Mouse (Mus musculus) midbrain, embryonic 14.5 days (tissue): ENCODE measurements around the gene Csnk2a2. TPM values are rescaled to one million over a fixed set of nuclear protein-coding genes. Genes with fewer than 3 reads are reported as not detected.
A peak's percentile ranks its signal among the peaks of the same experiment; 100 is the strongest.

Experiments used
- ATAC-seq: fragments of 200-750 bp; cut with Nextera tagmentation; 2 replicates; pipeline ENCODE4 v1.8.0; 2017; ENCODE audit warnings: moderate number of reproducible peaks, moderate library complexity; ENCODE audit not compliant: low FRiP score, low TSS enrichment
- DNase-seq: peaks from one replicate; pipeline ENCODE4 v3.0.0-alpha.2; 2015
- H3K27ac ChIP-seq: fragments of 300-500 bp; sonication (generic); replicated peaks from 2 replicates; pipeline ENCODE4 v1.5.1; 2014; ENCODE audit warnings: mild to moderate bottlenecking, low read depth, low read length, moderate library complexity
- H3K27me3 ChIP-seq: fragments of 300-500 bp; sonication (generic); 2 replicates; pipeline ENCODE4 v1.6.1; 2014; ENCODE audit warnings: low read length, control low read depth, mixed read lengths; ENCODE audit not compliant: control insufficient read depth, insufficient read depth
- H3K36me3 ChIP-seq: fragments of 300-500 bp; sonication (generic); 2 replicates; pipeline ENCODE4 v1.6.1; 2014; ENCODE audit warnings: low read length, control low read depth; ENCODE audit not compliant: control insufficient read depth, insufficient read depth
- H3K4me1 ChIP-seq: fragments of 300-500 bp; sonication (generic); 2 replicates; pipeline ENCODE4 v1.6.1; 2014; ENCODE audit warnings: mild to moderate bottlenecking, antibody characterized with exemption, low read length, control low read depth; ENCODE audit not compliant: control insufficient read depth, insufficient read depth
- H3K4me2 ChIP-seq: fragments of 300-500 bp; sonication (generic); 2 replicates; pipeline ENCODE4 v1.6.1; 2014; ENCODE audit warnings: mild to moderate bottlenecking, low read length, moderate library complexity
- H3K4me3 ChIP-seq: fragments of 300-500 bp; sonication (generic); replicated peaks from 2 replicates; pipeline ENCODE4 v1.5.1; 2014; ENCODE audit warnings: low read depth, low read length
- H3K9ac ChIP-seq: fragments of 300-500 bp; sonication (generic); replicated peaks from 2 replicates; pipeline ENCODE4 v1.6.1; 2014; ENCODE audit warnings: mild to moderate bottlenecking, low read length, moderate library complexity
- H3K9me3 ChIP-seq: fragments of 300-500 bp; sonication (generic); 2 replicates; pipeline ENCODE4 v1.6.1; 2016; ENCODE audit warnings: low read length, control low read depth, mixed read lengths; ENCODE audit not compliant: control insufficient read depth
- WGBS: fragments of 180-500 bp; shearing (Covaris S2); extraction: QIAGEN DNeasy Blood & Tissue Kit; methylation state at CpG from one replicate; pipeline ENCODE4 v1.1.7; 2014; 5-methylcytosine and 5-hydroxymethylcytosine counted together
- polyA plus RNA-seq: library from polyadenylated mRNA; unstranded; fragments of >200 nt; fragmentation: Nextera tagmentation; extraction: Ambion mirVana; gene quantifications from 2 replicates; pipeline ENCODE4 v1.2.1, GENCODE M21; 2014

Csnk2a2 gene
- polyA plus RNA-seq, 1 experiment from 2014 or later, result 18.8 TPM

DNA sequence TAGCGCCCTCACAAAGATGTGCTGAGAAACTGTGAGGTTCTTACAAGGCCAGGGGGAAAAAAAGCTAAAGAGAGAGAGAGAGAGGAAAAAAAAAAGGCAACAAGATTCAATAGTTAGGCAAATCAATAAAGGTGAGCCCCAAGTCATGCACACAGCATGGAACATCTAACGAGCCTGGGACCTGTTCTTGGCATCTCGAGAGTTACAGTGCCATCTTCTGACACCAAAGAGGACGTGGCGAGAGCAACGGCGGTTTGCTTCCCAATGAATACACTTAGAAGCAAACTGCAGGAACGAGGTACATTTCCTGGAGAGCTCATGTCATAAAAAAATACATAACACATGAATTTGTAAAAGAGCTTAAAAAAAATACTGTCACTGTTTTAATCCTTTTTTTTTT, 37.3 kb downstream of the Csnk2a2 start:
- DNase-seq, result peak; percentile 64
- ATAC-seq, result no peak
- no peaks in the 10 kb centered on the region for H3K4me1 ChIP-seq
- H3K4me2 ChIP-seq, result no peak overlapping the region
- H3K36me3 ChIP-seq, result peaks cover 91% of the 10 kb centered on the region
- no peaks in the 10 kb centered on the region for H3K27me3 ChIP-seq
- no peak overlapping the region for H3K27ac ChIP-seq
- H3K9me3 ChIP-seq, result no peaks in the 10 kb centered on the region
- H3K9ac ChIP-seq, result no peak overlapping the region
- H3K4me3 ChIP-seq, result no peak overlapping the region
- WGBS, result 70% methylated on average over 8 of the region's 8 CpGs

DNA sequence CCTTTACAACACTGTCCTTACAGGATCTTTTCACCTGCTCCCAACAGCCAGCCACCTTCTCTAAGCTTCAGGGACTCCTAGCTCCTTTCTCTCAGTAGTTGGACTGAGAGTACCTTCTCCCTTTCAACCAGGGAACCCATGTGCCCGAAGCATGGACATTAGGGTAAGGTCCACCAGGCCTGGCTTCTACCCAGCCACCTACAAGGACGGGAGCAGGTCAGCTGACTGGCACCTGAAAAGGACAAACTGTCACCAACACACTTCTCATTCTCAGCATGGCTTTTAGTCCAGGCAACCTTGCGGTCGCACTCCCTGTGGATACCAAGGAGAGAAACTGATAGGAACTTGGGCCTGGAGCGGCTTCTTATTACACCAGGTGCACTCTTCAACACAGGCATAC, 39.6 kb downstream of the Csnk2a2 start:
- Histone ChIP-seq H3K27ac (no peak overlapping the region), H3K36me3 (peaks cover 83% of the 10 kb centered on the region), H3K4me1 (no peaks in the 10 kb centered on the region), H3K4me3 (no peak overlapping the region), H3K27me3 (no peaks in the 10 kb centered on the region), H3K4me2 (no peak overlapping the region), H3K9ac (no peak overlapping the region), H3K9me3 (no peaks in the 10 kb centered on the region)
- WGBS, result 97% methylated on average over 5 of the region's 5 CpGs
- DNase-seq (no peak), ATAC-seq (no peak)

DNA sequence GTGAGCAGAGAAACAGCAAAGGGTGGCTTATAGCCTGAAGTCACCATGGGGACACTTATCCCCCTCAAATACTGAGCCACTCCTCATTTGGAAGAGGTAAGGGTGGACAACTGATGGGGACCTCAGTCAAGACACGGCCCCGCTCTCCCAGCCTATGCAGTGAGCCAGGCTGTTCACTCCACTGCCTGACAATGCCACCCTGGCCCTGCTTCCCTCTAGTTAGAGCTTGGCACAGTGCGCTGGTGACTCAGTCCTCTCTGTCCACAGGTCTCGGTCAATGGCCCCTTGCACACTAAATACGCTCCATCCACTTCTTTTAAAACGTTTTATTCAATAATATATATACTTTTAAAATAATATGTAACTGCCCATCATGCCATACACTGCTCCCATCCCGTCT, 42.2 kb downstream of the Csnk2a2 start:
- Histone ChIP-seq H3K4me3 (no peak overlapping the region), H3K27ac (no peak overlapping the region), H3K4me2 (no peak overlapping the region), H3K36me3 (peaks cover 58% of the 10 kb centered on the region), H3K4me1 (no peaks in the 10 kb centered on the region), H3K9me3 (no peaks in the 10 kb centered on the region), H3K9ac (no peak overlapping the region), H3K27me3 (no peaks in the 10 kb centered on the region)
- ATAC-seq (no peak), DNase-seq (no peak)
- 91% methylated on average over 7 of the region's 7 CpGs for WGBS

DNA sequence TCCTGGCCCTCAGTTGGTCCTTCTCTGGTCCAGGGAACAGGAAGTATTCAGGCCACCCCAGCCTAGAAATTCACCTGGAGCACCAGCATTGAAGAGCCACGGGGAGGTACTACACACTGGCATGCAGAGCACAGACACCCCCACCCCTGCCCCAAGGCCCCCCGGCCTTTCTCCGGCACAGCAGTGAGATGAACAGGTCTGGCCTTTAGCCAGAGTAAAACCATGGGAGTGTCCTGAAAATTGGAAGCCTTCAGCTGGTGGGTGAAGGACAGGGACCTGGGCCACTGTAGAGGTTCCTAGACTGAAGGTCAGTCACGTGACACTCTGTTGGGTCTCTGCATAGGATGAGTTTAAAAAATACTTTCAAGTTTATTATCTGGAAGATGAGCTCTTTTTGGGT, 44.8 kb downstream of the Csnk2a2 start:
- ATAC-seq, result no peak
- no peak overlapping the region for H3K27ac ChIP-seq
- H3K9me3 ChIP-seq, result no peaks in the 10 kb centered on the region
- DNase-seq, result no peak
- no peak overlapping the region for H3K9ac ChIP-seq
- no peaks in the 10 kb centered on the region for H3K4me1 ChIP-seq
- no peak overlapping the region for H3K4me2 ChIP-seq
- peaks cover 35% of the 10 kb centered on the region for H3K36me3 ChIP-seq
- no peak overlapping the region for H3K4me3 ChIP-seq
- WGBS, result 92% methylated on average over 4 of the region's 4 CpGs
- no peaks in the 10 kb centered on the region for H3K27me3 ChIP-seq

DNA sequence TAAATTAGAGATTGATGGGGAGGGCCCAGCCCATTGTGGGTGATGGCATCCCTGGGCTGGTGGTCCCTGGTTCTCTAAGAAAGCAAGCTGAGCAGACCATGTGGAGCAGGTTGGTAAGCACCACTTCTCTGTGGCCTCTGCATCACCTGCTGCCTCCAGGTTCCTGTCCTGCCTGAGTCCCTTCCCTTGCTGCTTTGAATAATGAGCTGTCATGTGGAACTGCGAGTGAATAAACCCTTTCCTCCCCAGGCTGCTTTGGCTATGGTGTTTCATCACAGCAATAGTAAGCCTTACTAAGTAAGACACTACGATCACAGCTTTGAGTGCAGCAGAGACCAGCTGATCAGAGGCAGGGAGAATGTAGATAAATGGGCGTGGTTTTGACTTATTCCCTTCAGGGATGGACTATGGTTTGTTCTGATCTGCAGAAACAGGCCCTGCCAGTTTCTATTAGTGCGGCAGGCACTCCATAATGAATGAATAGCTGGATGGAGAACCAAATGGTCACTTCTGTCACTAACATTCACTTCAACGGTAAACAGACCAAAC, 48.3 kb downstream of the Csnk2a2 start:
- ATAC-seq (no peak), DNase-seq (no peak)
- Histone ChIP-seq H3K4me3 (no peak overlapping the region), H3K4me1 (no peaks in the 10 kb centered on the region), H3K9me3 (no peaks in the 10 kb centered on the region), H3K4me2 (no peak overlapping the region), H3K27me3 (no peaks in the 10 kb centered on the region), H3K27ac (no peak overlapping the region), H3K36me3 (0 out of 2 replicates have a peak, but pooled peaks cover 4% of the 10 kb centered on the region), H3K9ac (no peak overlapping the region)
- WGBS, result 61% methylated on average over 5 of the region's 5 CpGs

DNA sequence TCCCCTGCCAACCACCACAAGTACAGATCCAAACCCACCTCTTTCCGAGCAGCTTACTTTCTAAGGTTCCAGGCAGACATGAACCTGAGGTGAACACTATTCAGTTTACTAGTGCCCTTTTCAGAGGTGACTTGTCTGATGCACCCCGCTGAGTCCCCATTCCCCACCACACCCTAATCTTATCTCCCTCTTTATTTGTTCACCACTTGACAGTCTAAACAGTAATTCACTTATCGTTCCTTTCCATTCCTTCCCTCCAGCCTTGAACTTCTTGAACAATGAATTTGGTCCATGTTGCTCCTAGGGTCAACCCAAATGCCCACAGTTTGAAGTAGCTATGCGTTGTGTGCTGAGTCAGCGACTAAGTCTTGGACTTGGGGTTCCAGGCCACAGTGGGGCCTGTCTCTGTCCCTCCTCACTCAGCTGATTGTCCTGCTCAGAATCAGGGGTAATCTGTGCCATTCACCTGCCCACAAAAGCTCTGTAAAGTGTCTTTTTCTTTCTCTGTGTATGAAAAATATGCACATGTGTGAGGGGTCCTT, 49.6 kb downstream of the Csnk2a2 start:
- 87% methylated on average over 5 of the region's 5 CpGs for WGBS
- no peak for DNase-seq
- H3K4me3 ChIP-seq, result no peak overlapping the region
- no peak overlapping the region for H3K4me2 ChIP-seq
- H3K27ac ChIP-seq, result no peak overlapping the region
- H3K36me3 ChIP-seq, result no peaks in the 10 kb centered on the region
- H3K4me1 ChIP-seq, result no peaks in the 10 kb centered on the region
- no peak overlapping the region for H3K9ac ChIP-seq
- no peak for ATAC-seq
- H3K27me3 ChIP-seq, result no peaks in the 10 kb centered on the region
- H3K9me3 ChIP-seq, result no peaks in the 10 kb centered on the region

DNA sequence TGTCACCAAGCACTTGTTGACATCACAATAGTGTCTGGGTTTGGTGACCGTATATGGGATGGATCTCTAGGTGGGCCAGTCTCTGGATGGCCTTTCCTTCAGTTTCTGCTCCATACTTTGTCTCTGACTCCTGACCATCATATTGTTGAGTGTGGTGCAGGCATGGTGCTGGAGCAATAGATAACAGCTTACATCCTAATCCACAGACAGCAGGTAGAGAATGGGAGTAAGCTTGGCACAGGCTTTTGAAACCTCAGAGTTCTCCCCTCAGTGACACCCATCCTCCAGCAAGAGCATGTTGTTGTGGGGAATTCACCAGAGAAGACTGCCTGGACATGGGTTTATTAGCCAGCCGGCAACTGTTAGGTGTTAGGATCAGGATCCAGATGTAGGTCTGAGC, 50.4 kb downstream of the Csnk2a2 start:
- no peaks in the 10 kb centered on the region for H3K27me3 ChIP-seq
- no peaks in the 10 kb centered on the region for H3K4me1 ChIP-seq
- H3K4me2 ChIP-seq, result no peak overlapping the region
- H3K36me3 ChIP-seq, result no peaks in the 10 kb centered on the region
- no peak overlapping the region for H3K4me3 ChIP-seq
- DNase-seq (no peak), ATAC-seq (no peak)
- 94% methylated on average over 2 of the region's 2 CpGs for WGBS
- H3K9me3 ChIP-seq, result no peaks in the 10 kb centered on the region
- no peak overlapping the region for H3K9ac ChIP-seq
- H3K27ac ChIP-seq, result no peak overlapping the region

DNA sequence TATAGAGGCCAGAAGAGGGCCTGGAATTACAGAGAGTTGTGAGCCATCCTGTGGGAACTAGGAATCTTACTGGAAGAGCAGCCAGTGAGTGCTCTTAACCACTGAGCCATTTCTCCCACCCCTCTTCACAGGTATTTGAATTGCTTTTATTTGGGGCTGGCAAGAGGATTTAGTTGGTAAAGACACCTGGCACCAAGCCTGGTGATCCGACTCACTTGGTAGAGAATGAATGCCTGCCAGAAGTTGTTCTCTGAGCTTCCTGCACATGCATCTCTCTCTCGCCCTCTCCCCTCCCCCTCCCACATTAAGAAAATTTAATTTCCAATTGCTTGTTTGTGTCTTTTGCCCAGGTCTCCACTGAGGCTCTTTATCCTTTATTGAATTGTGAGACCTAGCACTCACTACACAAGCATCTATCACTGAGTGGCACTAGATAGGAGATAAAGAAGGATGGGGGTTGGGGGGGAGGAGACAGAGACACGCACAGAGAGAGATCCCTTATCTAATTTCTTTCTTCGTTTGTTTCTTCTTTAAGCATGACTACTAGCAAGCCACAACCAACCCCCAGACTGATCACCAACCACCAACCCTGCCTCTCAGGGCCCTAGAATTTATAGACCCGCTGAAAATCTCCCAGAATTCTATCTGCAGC, 52.4 kb downstream of the Csnk2a2 start:
- 57% methylated on average over 5 of the region's 5 CpGs for WGBS
- DNase-seq, result no peak
- H3K27me3 ChIP-seq, result no peaks in the 10 kb centered on the region

DNA sequence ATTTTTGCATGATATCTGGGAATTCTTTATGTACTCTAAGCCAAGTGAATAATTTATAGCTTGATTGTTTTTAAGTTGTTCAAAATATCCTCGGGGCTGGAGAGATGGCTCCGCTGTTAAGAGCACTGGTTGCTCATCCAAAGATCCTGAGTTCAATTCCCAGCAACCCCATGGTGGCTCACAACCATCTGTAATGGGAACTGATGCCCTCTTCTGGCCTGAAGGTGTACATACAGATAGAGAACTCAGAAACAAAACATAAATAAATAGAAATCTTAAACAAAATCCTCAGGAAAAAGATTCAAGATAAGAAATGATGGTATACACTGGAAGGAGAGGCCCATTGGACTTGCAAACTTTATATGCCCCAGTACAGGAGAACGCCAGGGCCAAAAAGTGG, 53.9 kb downstream of the Csnk2a2 start:
- no peak for DNase-seq
- Histone ChIP-seq H3K9ac (no peak overlapping the region), H3K4me3 (no peak overlapping the region), H3K27me3 (no peaks in the 10 kb centered on the region), H3K27ac (no peak overlapping the region), H3K36me3 (no peaks in the 10 kb centered on the region), H3K4me1 (peaks cover 23% of the 10 kb centered on the region), H3K4me2 (no peak overlapping the region), H3K9me3 (no peaks in the 10 kb centered on the region)
- ATAC-seq, result no peak
- 93% methylated on average over 3 of the region's 3 CpGs for WGBS

More for the DNA sequence above, 52.4 kb downstream of the Csnk2a2 start:
- no peak overlapping the region for H3K9ac ChIP-seq
- no peak overlapping the region for H3K4me2 ChIP-seq
- no peaks in the 10 kb centered on the region for H3K9me3 ChIP-seq
- H3K36me3 ChIP-seq, result no peaks in the 10 kb centered on the region
- H3K4me3 ChIP-seq, result no peak overlapping the region
- peaks cover 13% of the 10 kb centered on the region for H3K4me1 ChIP-seq
- no peak overlapping the region for H3K27ac ChIP-seq
- ATAC-seq, result no peak
